ENCODE assay signal across 9 mouse cellular contexts in the genomic region with DNA sequence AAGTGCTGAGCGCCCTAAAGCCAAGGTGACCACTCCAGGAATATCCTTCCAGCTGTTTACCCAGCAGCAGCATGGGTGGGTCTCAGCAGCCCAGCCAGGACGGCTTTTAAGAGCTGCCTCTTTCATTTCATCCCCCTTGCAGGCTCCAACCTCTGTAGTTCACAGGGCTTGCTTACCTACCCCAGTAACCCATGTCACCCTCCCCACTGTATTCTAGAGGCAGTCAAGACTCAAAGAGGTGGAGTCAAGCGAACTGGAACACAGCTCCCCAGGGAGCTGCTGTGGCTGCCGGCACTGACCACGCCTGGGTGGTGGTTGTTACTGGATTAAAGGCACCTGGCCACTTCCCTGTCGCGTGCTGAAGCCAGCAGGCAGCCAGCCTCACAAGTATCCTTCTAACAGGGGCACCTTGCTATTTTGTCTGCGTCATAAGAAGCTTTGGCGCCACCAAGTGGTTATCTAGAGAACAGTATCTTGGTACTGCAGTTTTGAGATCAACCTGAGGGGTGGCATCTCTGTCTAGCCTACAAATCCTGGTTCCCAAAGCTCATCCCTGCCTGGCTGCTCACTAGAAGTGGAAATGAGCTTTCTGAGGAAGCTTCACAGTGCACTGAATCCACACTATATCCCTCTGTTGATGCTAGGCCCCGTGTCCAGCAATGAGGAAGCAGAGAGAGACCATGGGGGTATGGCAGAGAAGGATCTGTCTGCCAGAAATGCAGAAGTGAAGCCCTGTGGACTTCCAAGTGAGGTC. TPM values are rescaled to one million over a fixed set of nuclear protein-coding genes. Genes with fewer than 3 reads are reported as not detected.
DNase-seq lines count a peak whose midpoint lies in the region; ATAC-seq and TF ChIP-seq lines count a peak whose summit lies in the region.
"Had no signal": no experiment of that assay in that cellular context is flagged by ENCODE, and none has a peak within 500 bp of the region (broad histone marks: within the 10 kb centered on the region; RNA-seq: fewer than 3 reads in every experiment).

No protein-coding gene starts in this region.

- peaks cover 15% of the 10 kb centered on the region for H3K4me1 ChIP-seq in heart, embryonic 15.5 days (replicated peaks)
- no peaks in the 10 kb centered on the region for H3K4me1 ChIP-seq in lung, adult 2 months (ENCODE audit: control insufficient read depth, insufficient read depth, low read length)
- peaks cover 6% of the 10 kb centered on the region for H3K4me1 ChIP-seq in olfactory bulb, adult 2 months (ENCODE audit: control insufficient read depth, insufficient read depth, low read length)
- H3K4me1 ChIP-seq: liver, embryonic 15.5 days had no signal

- H3K9ac ChIP-seq in heart, embryonic 15.5 days, result no peak overlapping the region
- H3K9ac ChIP-seq: liver, embryonic 15.5 days had no signal

- no peak overlapping the region for H3K27ac ChIP-seq in heart, embryonic 15.5 days
- no peak overlapping the region for H3K27ac ChIP-seq in olfactory bulb, adult 2 months (ENCODE audit: insufficient read depth, low read depth, low read length)
- H3K27ac ChIP-seq: liver, embryonic 15.5 days had no signal

- TF ChIP-seq POLR2A in lung, adult 2 months (IDR thresholded peaks at IDR 0.05; ENCODE audit: borderline replicate concordance, extremely low read depth, low read depth, low read length), result no peak
- TF ChIP-seq POLR2A in olfactory bulb, adult 2 months (IDR thresholded peaks at IDR 0.05; ENCODE audit: insufficient read depth, low read depth, low read length), result no peak

- 0 out of 2 replicates have a peak, but pooled peaks cover 12% of the 10 kb centered on the region for H3K27me3 ChIP-seq in heart, embryonic 15.5 days

- TF ChIP-seq CTCF in lung, adult 2 months (IDR thresholded peaks at IDR 0.05; ENCODE audit: insufficient read depth, low read length), result peak; percentile 50
- TF ChIP-seq CTCF in olfactory bulb, adult 2 months (IDR thresholded peaks at IDR 0.05; ENCODE audit: insufficient read depth, low read depth, low read length), result peak; percentile 50; the same call in 1 of the 2 replicates

- H3K4me3 ChIP-seq in heart, embryonic 15.5 days, result no peak overlapping the region
- H3K4me3 ChIP-seq in lung, adult 2 months (replicated peaks; ENCODE audit: extremely low read depth, low read depth, low read length), result no peak overlapping the region
- no peak overlapping the region for H3K4me3 ChIP-seq in olfactory bulb, adult 2 months (ENCODE audit: insufficient read depth, low read depth, low read length)
- H3K4me3 ChIP-seq: liver, embryonic 15.5 days had no signal

- H3K36me3 ChIP-seq in heart, embryonic 15.5 days, result no peaks in the 10 kb centered on the region
- H3K36me3 ChIP-seq: liver, embryonic 15.5 days had no signal

- peak; percentile 99 for ATAC-seq in CD4-positive, CD25-positive, alpha-beta regulatory T cell, adult 4 months
- peak; percentile 55 for ATAC-seq in erythroblast, adult 5-6 weeks (replicated peaks; ENCODE audit: low FRiP score, poor library complexity, severe bottlenecking)
- peak; percentile 47; the same call in 1 of the 2 replicates for ATAC-seq in heart, embryonic 15.5 days (replicated peaks; ENCODE audit: insufficient number of reproducible peaks, insufficient read depth, low FRiP score, low read depth)

- DNase-seq in brain, adult 2 months (ENCODE audit: low read depth, low spot score), result peak; percentile 93
- peak; percentile 91 to 92 for DNase-seq in kidney, postnatal 25 days
- peak; percentile 74 for DNase-seq in lung, adult 2 months
- DNase-seq in thymus, adult 18-20 months, result peak; percentile 21 to 44

- H3K9me3 ChIP-seq in heart, embryonic 15.5 days (replicated peaks), result no peaks in the 10 kb centered on the region
- H3K9me3 ChIP-seq: liver, embryonic 15.5 days had no signal

- peak overlapping the region; percentile 29; the same call in 1 of the 2 replicates for H3K4me2 ChIP-seq in heart, embryonic 15.5 days
- H3K4me2 ChIP-seq: liver, embryonic 15.5 days had no signal

- 13% methylated on average over 10 of the region's 10 CpGs for WGBS in heart, embryonic 15.5 days
- 14% methylated on average over 10 of the region's 10 CpGs for WGBS in lung, adult 2 months
- 18% methylated on average over 10 of the region's 10 CpGs for WGBS in olfactory bulb, adult 2 months

RNA-seq across cellular contexts. Expression of a gene that starts 11.8 kb away (rescaled TPM):
- under 1 TPM; 0.30 to 0.48 TPM for polyA plus RNA-seq in CD4-positive, CD25-positive, alpha-beta regulatory T cell, adult 4 months (2017; shearing (Covaris generic))
- total RNA-seq in erythroblast, adult 5-6 weeks (2015; ENCODE audit: low replicate concordance), result 1.5 and 1.7 TPM in 2 replicates
- total RNA-seq in erythroblast, adult 5-6 weeks (2017; ENCODE audit: low replicate concordance), result 0.77 and 1.8 TPM in 2 replicates
- 12.9 and 14.1 TPM in 2 replicates for polyA plus RNA-seq in heart, embryonic 15.5 days (2015; fragmentation: Nextera tagmentation; extraction: Ambion mirVana)
- 13.8 and 15.5 TPM in 2 replicates for polyA plus RNA-seq in lung, adult 2 months (2012; rRNA removed)
- polyA plus RNA-seq in olfactory bulb, adult 2 months (2012; ENCODE audit: insufficient read depth, insufficient read length, low replicate concordance, missing spikeins), result not detected in 2 replicates

RNA-seq across cellular contexts. Expression of a gene that starts 36.5 kb away (rescaled TPM):
- polyA plus RNA-seq in CD4-positive, CD25-positive, alpha-beta regulatory T cell, adult 4 months (2017; shearing (Covaris generic)), result 1 to 10 TPM; 5.1 to 6.7 TPM
- 3.8 TPM in 1 of 2 replicates, not detected in the other for total RNA-seq in erythroblast, adult 5-6 weeks (2015; ENCODE audit: low replicate concordance)
- total RNA-seq in erythroblast, adult 5-6 weeks (2017; ENCODE audit: low replicate concordance), result 1.7 TPM in 1 of 2 replicates, not detected in the other
- 43.7 and 50.7 TPM in 2 replicates for polyA plus RNA-seq in heart, embryonic 15.5 days (2015; fragmentation: Nextera tagmentation; extraction: Ambion mirVana)
- 55.4 and 60.1 TPM in 2 replicates for polyA plus RNA-seq in lung, adult 2 months (2012; rRNA removed)
- polyA plus RNA-seq in olfactory bulb, adult 2 months (2012; ENCODE audit: insufficient read depth, insufficient read length, low replicate concordance, missing spikeins), result not detected in 2 replicates

Comparison
In these comparisons a context has a peak if more than half of its experiments do, and no peak if none do; other contexts are left out.
1. ATAC-seq: peak in every context shown above with its lines; median percentile 99 in CD4-positive, CD25-positive, alpha-beta regulatory T cell, adult 4 months; 55 in erythroblast, adult 5-6 weeks; 47 in heart, embryonic 15.5 days.
2. DNase-seq: peak in every context shown above with its lines; median percentile 93 in brain, adult 2 months; 92 in kidney, postnatal 25 days; 74 in lung, adult 2 months; 32 in thymus, adult 18-20 months.